Mouse (Mus musculus) forebrain, embryonic 13.5 days (tissue): ENCODE results near the gene Snapc4. TPM values are rescaled to one million over a fixed set of nuclear protein-coding genes. Genes with fewer than 3 reads are reported as not detected.
"Not testable (repeated sequence)": the region's sequence is repeated elsewhere in the genome, so short reads cannot be mapped to it uniquely, and the experiment has no call there.

Experiments
- ATAC-seq: fragments of 200-750 bp; cut with Nextera tagmentation; 2 replicates; pipeline ENCODE4 v1.8.0; 2017
- H3K27ac ChIP-seq: fragments of 300-500 bp; sonication (generic); 2 replicates; pipeline ENCODE4 v1.5.1; 2015; ENCODE audit warnings: inconsistent platforms, mild to moderate bottlenecking, moderate library complexity
- H3K27me3 ChIP-seq: fragments of 300-500 bp; sonication (generic); 2 replicates; pipeline ENCODE4 v1.6.1; 2015; ENCODE audit warnings: mild to moderate bottlenecking, inconsistent platforms
- H3K36me3 ChIP-seq: fragments of 300-500 bp; sonication (generic); 2 replicates; pipeline ENCODE4 v1.6.1; 2015; ENCODE audit warnings: mild to moderate bottlenecking, inconsistent platforms; ENCODE audit not compliant: poor library complexity, severe bottlenecking
- H3K4me1 ChIP-seq: fragments of 300-500 bp; sonication (generic); 2 replicates; pipeline ENCODE4 v1.6.1; 2015; ENCODE audit warnings: inconsistent platforms
- H3K4me2 ChIP-seq: fragments of 300-500 bp; sonication (generic); 2 replicates; pipeline ENCODE4 v1.6.1; 2015; ENCODE audit warnings: inconsistent platforms, mild to moderate bottlenecking, moderate library complexity
- H3K4me3 ChIP-seq: fragments of 300-500 bp; sonication (generic); 2 replicates; pipeline ENCODE4 v1.5.1; 2015; ENCODE audit warnings: mild to moderate bottlenecking, inconsistent platforms
- H3K9ac ChIP-seq: fragments of 300-500 bp; sonication (generic); 2 replicates; pipeline ENCODE4 v1.6.1; 2015; ENCODE audit warnings: mild to moderate bottlenecking, inconsistent platforms
- H3K9me3 ChIP-seq: fragments of 300-500 bp; sonication (generic); replicated peaks from 2 replicates; pipeline ENCODE4 v1.6.1; 2016; ENCODE audit warnings: inconsistent platforms
- whole genome bisulfite sequencing: fragments of 180-500 bp; shearing (Covaris S2); methylation state at CpG from one replicate; pipeline ENCODE4 v1.1.7; 2015; 5-methylcytosine and 5-hydroxymethylcytosine counted together
- polyA plus RNA-seq: library from polyadenylated mRNA; unstranded; fragments of >200 nt; fragmentation: Nextera tagmentation; extraction: Ambion mirVana; gene quantifications from 2 replicates; pipeline ENCODE4 v1.2.1, GENCODE M21; 2015

Snapc4 gene
- polyA plus RNA-seq, 1 experiment from 2014 or later = 25.1 TPM

DNA sequence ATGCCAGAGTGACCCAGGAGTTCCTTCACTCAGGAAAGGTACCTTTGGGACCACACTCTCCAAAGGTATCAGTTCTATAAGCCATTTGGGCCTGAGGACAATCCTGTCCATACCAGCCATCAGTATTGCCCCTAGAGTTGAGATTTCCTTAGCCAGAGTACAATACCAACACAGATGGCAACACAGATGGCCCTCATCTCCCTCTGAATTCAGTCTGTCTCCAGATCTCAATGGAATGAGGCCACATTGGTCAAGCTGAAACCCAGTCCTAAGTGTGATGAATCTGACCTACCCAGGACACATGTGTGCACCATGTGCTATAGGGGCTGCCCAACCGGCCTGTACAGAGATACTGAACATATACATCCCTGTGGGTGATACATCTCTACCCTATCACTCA lies 21.8 kb upstream of the Snapc4 start:
- ATAC-seq = no peak
- H3K36me3 ChIP-seq = peaks cover 58% of the 10 kb centered on the region
- H3K27ac ChIP-seq = no peak overlapping the region
- H3K9ac ChIP-seq = no peak overlapping the region
- H3K9me3 ChIP-seq = no peaks in the 10 kb centered on the region
- no peak overlapping the region for H3K4me2 ChIP-seq
- no peak overlapping the region for H3K4me3 ChIP-seq
- WGBS = 89% methylated on average over 1 of the region's 1 CpGs
- no peaks in the 10 kb centered on the region for H3K27me3 ChIP-seq
- peaks cover 24% of the 10 kb centered on the region for H3K4me1 ChIP-seq

GRCm38 (mm10) chr2:26401023-26401422 lies 20.6 kb upstream of the Snapc4 start:
- Histone ChIP-seq H3K9ac (no peak overlapping the region), H3K4me3 (no peak overlapping the region), H3K27me3 (no peaks in the 10 kb centered on the region), H3K9me3 (no peaks in the 10 kb centered on the region), H3K4me2 (no peak overlapping the region), H3K36me3 (peaks cover 63% of the 10 kb centered on the region), H3K4me1 (peaks cover 11% of the 10 kb centered on the region), H3K27ac (no peak overlapping the region)
- WGBS = 88% methylated on average over 4 of the region's 4 CpGs
- no peak for ATAC-seq

GRCm38 (mm10) chr2:26400296-26400695 lies 19.8 kb upstream of the Snapc4 start:
- no peak for ATAC-seq
- no peaks in the 10 kb centered on the region for H3K9me3 ChIP-seq
- no peaks in the 10 kb centered on the region for H3K27me3 ChIP-seq
- peaks cover 4% of the 10 kb centered on the region for H3K4me1 ChIP-seq
- peaks cover 68% of the 10 kb centered on the region for H3K36me3 ChIP-seq
- 84% methylated on average over 5 of the region's 5 CpGs for WGBS
- H3K4me3 ChIP-seq = no peak overlapping the region
- H3K9ac ChIP-seq = no peak overlapping the region
- H3K27ac ChIP-seq = no peak overlapping the region
- no peak overlapping the region for H3K4me2 ChIP-seq

GRCm38 (mm10) chr2:26399647-26400046 lies 19.2 kb upstream of the Snapc4 start:
- H3K27ac ChIP-seq = no peak overlapping the region
- 0 out of 2 replicates have a peak, but pooled peaks have one; percentile 10 for ATAC-seq
- no peak overlapping the region for H3K4me3 ChIP-seq

DNA sequence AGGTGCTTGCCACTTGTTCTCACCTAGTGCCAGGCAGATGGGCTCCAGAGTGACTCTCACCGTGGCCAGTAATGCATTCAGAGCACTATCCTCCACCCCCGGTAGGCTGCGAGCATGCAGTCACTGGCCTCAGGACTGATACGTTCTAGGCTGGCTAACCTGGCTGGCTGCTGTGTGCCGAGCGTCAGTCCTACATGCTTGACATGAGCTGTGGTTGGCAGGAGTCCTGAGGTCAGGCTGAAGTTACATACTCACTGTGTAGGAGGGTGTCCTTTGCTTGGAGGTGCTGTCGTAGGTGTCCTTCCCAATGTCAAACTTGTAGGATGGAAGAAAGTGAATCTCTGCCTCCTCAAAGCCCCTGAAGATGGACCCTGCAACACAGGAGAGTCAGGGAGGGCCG lies 18.5 kb upstream of the Snapc4 start:
- Histone ChIP-seq H3K9ac (0 out of 2 replicates have a peak overlapping the region, but pooled peaks have one; percentile 2), H3K27ac (no peak overlapping the region), H3K36me3 (peaks cover 81% of the 10 kb centered on the region), H3K9me3 (no peaks in the 10 kb centered on the region), H3K27me3 (no peaks in the 10 kb centered on the region), H3K4me3 (no peak overlapping the region), H3K4me2 (no peak overlapping the region), H3K4me1 (no peaks in the 10 kb centered on the region)
- 94% methylated on average over 8 of the region's 8 CpGs for WGBS
- ATAC-seq = no peak

More at GRCm38 (mm10) chr2:26399647-26400046, 19.2 kb upstream of the Snapc4 start:
- Histone ChIP-seq H3K4me1 (no peaks in the 10 kb centered on the region), H3K9ac (no peak overlapping the region), H3K27me3 (no peaks in the 10 kb centered on the region), H3K4me2 (no peak overlapping the region), H3K36me3 (peaks cover 74% of the 10 kb centered on the region), H3K9me3 (no peaks in the 10 kb centered on the region)
- WGBS = 84% methylated on average over 5 of the region's 5 CpGs

DNA sequence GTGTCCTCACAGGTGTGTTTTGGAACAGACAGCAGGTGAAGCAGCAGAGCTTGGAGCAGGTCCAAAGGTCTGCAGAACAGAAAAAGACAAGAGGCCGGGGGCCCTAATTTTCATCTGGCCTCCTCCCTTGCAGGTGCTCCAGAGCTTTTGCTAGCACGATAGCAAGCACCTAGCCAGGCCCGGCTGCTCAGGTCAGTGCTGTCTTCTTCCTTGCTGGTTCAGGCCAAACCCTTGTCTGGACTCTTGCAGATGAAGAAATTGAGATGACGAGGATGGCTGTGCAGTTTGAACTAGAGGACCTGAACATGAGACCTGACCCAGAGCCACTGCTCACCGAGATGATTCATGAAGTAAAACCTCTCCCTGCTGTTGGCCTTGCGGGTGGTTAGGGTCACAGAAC lies 11.2 kb upstream of the Snapc4 start:
- no peak overlapping the region for H3K4me2 ChIP-seq
- no peak overlapping the region for H3K9ac ChIP-seq
- whole genome bisulfite sequencing = 91% methylated on average over 6 of the region's 6 CpGs
- H3K36me3 ChIP-seq = peaks cover 75% of the 10 kb centered on the region
- no peaks in the 10 kb centered on the region for H3K27me3 ChIP-seq
- no peaks in the 10 kb centered on the region for H3K9me3 ChIP-seq
- H3K4me1 ChIP-seq = peaks cover 25% of the 10 kb centered on the region
- H3K27ac ChIP-seq = no peak overlapping the region
- ATAC-seq = no peak
- no peak overlapping the region for H3K4me3 ChIP-seq

DNA sequence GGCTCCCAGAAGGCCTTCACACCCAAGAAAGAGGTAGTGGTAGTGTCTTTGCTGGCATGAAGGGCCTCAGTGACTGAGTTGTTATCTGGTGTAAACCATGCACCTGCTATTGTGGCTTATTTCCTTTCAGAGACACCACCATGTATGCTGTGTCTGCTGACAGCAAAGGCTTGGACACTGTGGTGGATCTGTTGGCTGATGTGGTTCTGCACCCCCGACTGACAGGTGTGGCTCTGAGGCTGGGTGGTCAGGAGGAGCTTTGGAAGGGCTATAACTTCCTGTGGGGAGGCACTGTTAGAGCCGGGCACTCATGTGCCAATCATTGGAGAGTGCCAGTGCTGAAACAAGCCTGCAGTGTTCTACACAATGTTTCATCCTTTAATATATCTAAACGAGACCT lies 10.5 kb upstream of the Snapc4 start:
- Histone ChIP-seq H3K9ac (no peak overlapping the region), H3K4me2 (0 out of 2 replicates have a peak overlapping the region, but pooled peaks have one; percentile 5), H3K27me3 (no peaks in the 10 kb centered on the region), H3K4me1 (peaks cover 25% of the 10 kb centered on the region), H3K9me3 (no peaks in the 10 kb centered on the region), H3K36me3 (peaks cover 75% of the 10 kb centered on the region), H3K27ac (no peak overlapping the region), H3K4me3 (no peak overlapping the region)
- WGBS = 89% methylated on average over 3 of the region's 3 CpGs
- ATAC-seq = no peak

DNA sequence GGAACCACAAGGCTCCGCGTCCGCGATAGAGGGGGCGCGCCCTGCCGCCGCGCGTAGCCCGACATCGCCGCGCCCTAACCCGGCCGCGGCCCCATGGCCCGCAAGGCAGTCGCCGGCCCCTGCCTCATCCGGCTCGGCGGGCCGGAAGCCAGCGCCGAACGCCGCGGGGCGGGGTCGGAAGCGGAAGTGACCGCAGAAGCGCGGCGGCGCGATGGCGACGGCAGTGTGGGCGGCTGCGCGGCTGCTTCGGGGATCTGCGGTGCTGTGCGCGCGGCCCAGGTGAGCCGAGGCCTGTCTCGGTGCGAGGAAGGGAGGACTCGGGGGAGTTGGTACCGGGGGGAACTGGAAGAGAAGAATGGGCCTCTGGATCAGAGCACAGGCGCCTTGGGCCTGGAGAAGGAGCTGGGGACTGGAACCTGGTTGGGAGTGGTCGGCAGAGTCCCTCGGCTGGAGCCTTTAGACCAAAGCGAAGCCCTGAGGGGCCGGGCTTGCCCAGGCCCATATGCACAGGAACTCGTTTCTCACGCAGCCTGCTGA lies 8.8 kb upstream of the Snapc4 start, which contains the start of the genes Entr1 and Pmpca:
TSS of gene Entr1 (minus strand) at position 163 of the 537 bp plus-strand sequence.
TSS of gene Pmpca (plus strand) at position 186 of the 537 bp plus-strand sequence.
- ATAC-seq = peak; percentile 92
- Histone ChIP-seq H3K9me3 (no peaks in the 10 kb centered on the region), H3K27me3 (no peaks in the 10 kb centered on the region), H3K36me3 (peaks cover 75% of the 10 kb centered on the region), H3K27ac (peak within 1 kb of the TSS; percentile 59), H3K9ac (peak within 1 kb of the TSS; percentile 96), H3K4me1 (peaks cover 25% of the 10 kb centered on the region), H3K4me3 (peak within 1 kb of the TSS; percentile 95), H3K4me2 (peak within 1 kb of the TSS; percentile 99)
- under 1% methylated on average over 52 of the region's 60 CpGs for WGBS

DNA sequence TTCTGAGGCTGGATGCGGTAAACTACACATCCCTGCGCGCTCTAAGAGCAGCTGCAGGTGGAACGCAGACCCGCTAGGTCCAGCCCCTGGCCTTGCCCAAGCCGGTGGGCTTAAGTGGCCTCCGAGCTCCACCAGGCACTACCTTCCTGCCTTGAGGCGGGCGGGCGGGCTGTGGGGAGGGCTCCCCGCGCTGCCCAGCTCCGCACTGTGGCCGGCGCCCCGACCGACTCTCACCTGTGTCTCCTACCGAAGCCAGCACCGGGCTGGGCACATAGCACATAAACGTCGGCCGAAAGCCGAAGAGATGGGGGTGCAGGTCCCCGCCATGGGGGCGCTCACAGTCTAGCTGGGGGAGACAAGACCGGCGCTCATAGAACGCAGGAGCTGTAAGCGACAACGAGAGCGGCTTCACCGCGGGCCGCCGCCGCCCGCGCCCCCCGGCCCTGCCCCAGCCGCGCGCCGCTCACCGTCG lies 8.3 kb upstream of the Snapc4 start:
- peaks cover 75% of the 10 kb centered on the region for H3K36me3 ChIP-seq
- peak overlapping the region; percentile 59 for H3K27ac ChIP-seq
- H3K4me2 ChIP-seq = peak overlapping the region; percentile 99
- H3K9me3 ChIP-seq = no peaks in the 10 kb centered on the region
- H3K9ac ChIP-seq = peak overlapping the region; percentile 96
- under 1% methylated on average over 37 of the region's 45 CpGs for WGBS
- peaks cover 25% of the 10 kb centered on the region for H3K4me1 ChIP-seq
- peak; percentile 60 for ATAC-seq
- H3K4me3 ChIP-seq = peak overlapping the region; percentile 95
- no peaks in the 10 kb centered on the region for H3K27me3 ChIP-seq

- Histone ChIP-seq H3K27me3 (no peaks in the 10 kb centered on the region), H3K27ac (no peak overlapping the region), H3K9me3 (no peaks in the 10 kb centered on the region), H3K4me1 (peaks cover 25% of the 10 kb centered on the region), H3K4me3 (peak overlapping the region; percentile 95), H3K4me2 (peak overlapping the region; percentile 99), H3K9ac (peak overlapping the region; percentile 96; the same call in 1 of the 2 replicates), H3K36me3 (peaks cover 75% of the 10 kb centered on the region)
- no peak for ATAC-seq
- WGBS = 86% methylated on average over 3 of the region's 3 CpGs
These were observed 7.3 kb upstream of the Snapc4 start for GRCm38 (mm10) chr2:26387713-26388112.

- H3K9me3 ChIP-seq, H3K27me3 ChIP-seq: not testable (repeated sequence)
- Histone ChIP-seq H3K27ac (peak overlapping the region; percentile 66; the same call in 1 of the 2 replicates), H3K9ac (peak overlapping the region; percentile 85), H3K4me1 (peaks cover 16% of the 10 kb centered on the region), H3K4me2 (peak overlapping the region; percentile 98), H3K36me3 (peaks cover 68% of the 10 kb centered on the region), H3K4me3 (peak overlapping the region; percentile 87)
- WGBS = 38% methylated on average over 6 of the region's 6 CpGs
- ATAC-seq = peak; percentile 52
These were observed 418 bp upstream of the Snapc4 start for GRCm38 (mm10) chr2:26380871-26381270.

DNA sequence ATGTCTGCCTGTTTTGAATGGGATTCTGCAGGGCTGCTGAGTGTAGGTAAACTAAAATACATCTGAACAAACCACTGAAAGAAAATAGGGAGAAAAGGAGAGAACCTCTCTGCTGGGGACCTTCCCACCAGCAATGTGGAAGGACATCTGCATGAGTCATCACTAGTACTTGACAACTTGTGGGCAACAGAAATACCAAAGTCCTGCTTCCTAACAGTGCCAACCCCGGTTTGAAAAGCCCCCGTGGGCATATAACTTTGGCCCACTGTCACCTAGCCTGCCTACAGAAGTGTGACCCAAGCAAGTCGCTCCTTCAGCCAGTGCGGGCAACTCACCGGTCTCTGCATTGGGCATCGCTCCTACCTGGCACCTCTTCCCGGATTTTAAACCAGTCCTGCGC lies 8.1 kb downstream of the Snapc4 start:
- no peaks in the 10 kb centered on the region for H3K4me1 ChIP-seq
- no peak overlapping the region for H3K4me3 ChIP-seq
- no peaks in the 10 kb centered on the region for H3K9me3 ChIP-seq
- H3K9ac ChIP-seq = no peak overlapping the region
- no peaks in the 10 kb centered on the region for H3K27me3 ChIP-seq
- H3K4me2 ChIP-seq = no peak overlapping the region
- no peak for ATAC-seq
- H3K27ac ChIP-seq = no peak overlapping the region
- 95% methylated on average over 8 of the region's 8 CpGs for WGBS
- peaks cover 100% of the 10 kb centered on the region for H3K36me3 ChIP-seq

DNA sequence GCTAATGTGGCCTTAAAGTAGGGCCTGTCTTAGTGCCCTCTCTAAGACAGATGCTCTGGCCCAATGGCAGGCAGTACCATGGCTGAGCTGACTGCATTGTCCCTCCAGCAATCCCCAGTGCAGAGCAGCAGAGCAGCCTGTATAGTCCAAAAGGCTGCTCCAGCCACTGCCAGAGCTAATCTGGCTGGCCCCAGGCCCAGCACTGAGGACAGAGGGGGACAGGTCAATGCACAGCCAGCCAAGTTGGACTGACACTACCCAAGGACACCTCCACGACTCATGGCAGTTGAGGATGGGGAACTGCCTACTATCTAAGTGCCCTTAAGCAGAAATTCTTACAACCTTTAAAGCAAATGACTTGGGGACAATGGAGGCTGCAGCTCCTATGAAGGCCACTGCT lies 11.9 kb downstream of the Snapc4 start:
- Histone ChIP-seq H3K4me1 (no peaks in the 10 kb centered on the region), H3K9me3 (no peaks in the 10 kb centered on the region), H3K27me3 (no peaks in the 10 kb centered on the region), H3K36me3 (peaks cover 100% of the 10 kb centered on the region), H3K4me2 (no peak overlapping the region), H3K27ac (no peak overlapping the region), H3K9ac (no peak overlapping the region), H3K4me3 (no peak overlapping the region)
- WGBS = 85% methylated on average over 1 of the region's 1 CpGs
- no peak for ATAC-seq
